Mouse (Mus musculus) kidney, embryonic 16.5 days (tissue): ENCODE measurements around the gene Ints6. TPM values are rescaled to one million over a fixed set of nuclear protein-coding genes. Genes with fewer than 3 reads are reported as not detected.

Experiments
- ATAC-seq: fragments of 200-750 bp; cut with Nextera tagmentation; 2 replicates; pipeline ENCODE4 v1.8.0; 2017; ENCODE audit warnings: moderate TSS enrichment; ENCODE audit not compliant: low FRiP score, low TSS enrichment
- H3K27ac ChIP-seq: fragments of 300-500 bp; sonication (generic); 2 replicates; pipeline ENCODE4 v1.5.1; 2014; ENCODE audit warnings: low read length
- H3K27me3 ChIP-seq: fragments of 300-500 bp; sonication (generic); 2 replicates; pipeline ENCODE4 v1.6.1; 2014; ENCODE audit warnings: low read length, control low read depth, mixed read lengths; ENCODE audit not compliant: insufficient read depth
- H3K36me3 ChIP-seq: fragments of 300-500 bp; sonication (generic); 2 replicates; pipeline ENCODE4 v1.6.1; 2014; ENCODE audit warnings: low read length, control low read depth, mixed read lengths; ENCODE audit not compliant: insufficient read depth
- H3K4me1 ChIP-seq: fragments of 300-500 bp; sonication (generic); 2 replicates; pipeline ENCODE4 v1.6.1; 2014; ENCODE audit warnings: low read length, control low read depth, mixed read lengths; ENCODE audit not compliant: insufficient read depth
- H3K4me2 ChIP-seq: fragments of 300-500 bp; sonication (generic); replicated peaks from 2 replicates; pipeline ENCODE4 v1.6.1; 2014; ENCODE audit warnings: low read depth, low read length
- H3K4me3 ChIP-seq: fragments of 300-500 bp; sonication (generic); 2 replicates; pipeline ENCODE4 v1.5.1; 2014; ENCODE audit warnings: mild to moderate bottlenecking, low read length
- H3K9ac ChIP-seq: fragments of 300-500 bp; sonication (generic); replicated peaks from 2 replicates; pipeline ENCODE4 v1.6.1; 2014; ENCODE audit warnings: low read length
- H3K9me3 ChIP-seq: fragments of 300-500 bp; sonication (generic); 2 replicates; pipeline ENCODE4 v1.6.1; 2016; ENCODE audit warnings: low read length, control low read depth
- WGBS: fragments of 180-500 bp; shearing (Covaris S2); extraction: QIAGEN DNeasy Blood & Tissue Kit; methylation state at CpG from one replicate; pipeline ENCODE4 v1.1.7; 2014; 5-methylcytosine and 5-hydroxymethylcytosine counted together
- polyA plus RNA-seq: library from polyadenylated mRNA; unstranded; fragments of >200 nt; fragmentation: Nextera tagmentation; extraction: Ambion mirVana; gene quantifications from 2 replicates; pipeline ENCODE4 v1.2.1, GENCODE M21; 2015

The Ints6 gene
- polyA plus RNA-seq, 1 experiment from 2014 or later = 22.9 TPM

DNA sequence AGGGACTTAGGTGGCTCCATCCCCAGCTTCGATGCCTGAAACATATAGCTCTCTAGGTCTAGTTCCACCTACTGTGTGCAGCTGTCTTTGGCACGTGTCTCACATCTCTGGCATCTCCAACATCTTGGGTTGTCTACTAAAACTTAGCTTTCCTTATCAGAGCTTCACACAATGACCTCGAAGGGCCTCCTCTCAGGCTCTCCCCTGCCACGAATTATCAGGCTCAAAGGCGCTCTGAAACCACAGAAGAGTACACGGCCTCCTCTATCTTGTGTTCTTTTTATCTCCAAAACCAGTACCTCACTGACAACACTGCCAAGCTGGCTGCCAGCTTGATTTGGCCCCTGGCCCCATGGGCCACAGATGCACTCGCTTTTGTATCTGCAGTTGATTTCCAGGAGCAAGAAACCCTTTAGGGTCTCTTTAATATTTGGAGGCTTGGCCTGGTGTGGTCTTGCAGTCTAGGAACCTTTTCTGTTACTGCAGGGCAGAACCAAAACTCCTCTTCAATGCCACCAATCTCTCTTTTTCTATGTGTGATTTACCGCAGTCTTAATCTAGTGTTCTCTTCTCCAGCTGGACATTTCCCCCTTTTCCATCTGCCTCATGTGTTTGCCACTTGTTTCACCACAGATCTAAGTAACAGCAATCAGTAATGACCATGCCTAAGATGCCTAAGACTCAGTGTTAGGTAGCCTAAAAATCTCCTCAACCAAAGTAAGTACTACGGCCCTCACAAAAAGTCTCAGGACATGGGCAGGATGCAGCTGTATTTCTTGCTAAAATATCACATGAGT, 19.7 kb upstream of the Ints6 start:
- Histone ChIP-seq H3K27me3 (no peaks in the 10 kb centered on the region), H3K9ac (no peak overlapping the region), H3K4me3 (no peak overlapping the region), H3K4me2 (no peak overlapping the region), H3K27ac (no peak overlapping the region), H3K4me1 (no peaks in the 10 kb centered on the region), H3K36me3 (no peaks in the 10 kb centered on the region), H3K9me3 (no peaks in the 10 kb centered on the region)
- 87% methylated on average over 9 of the region's 9 CpGs for WGBS
- no peak for ATAC-seq

DNA sequence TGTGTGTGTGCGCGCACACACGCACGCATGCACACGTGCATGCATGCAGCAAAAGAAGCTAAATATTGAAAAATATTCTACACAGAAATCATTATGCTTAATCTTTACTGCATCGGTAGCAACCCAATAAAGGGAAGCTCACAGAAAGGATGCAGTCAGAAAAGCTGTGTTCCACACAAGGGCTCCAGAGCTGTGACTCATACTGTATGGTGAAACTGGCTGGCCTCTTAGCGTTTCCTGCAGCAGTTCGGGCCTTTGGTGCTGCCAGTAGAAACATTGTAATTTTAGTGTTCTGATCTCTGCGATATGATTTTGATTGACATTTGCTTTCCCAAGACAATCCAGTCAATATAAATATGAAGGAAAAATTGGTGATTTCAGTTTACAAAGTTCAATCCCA, 17.1 kb upstream of the Ints6 start:
- no peaks in the 10 kb centered on the region for H3K4me1 ChIP-seq
- no peak overlapping the region for H3K4me3 ChIP-seq
- no peak overlapping the region for H3K27ac ChIP-seq
- ATAC-seq = no peak
- H3K9me3 ChIP-seq = no peaks in the 10 kb centered on the region
- H3K4me2 ChIP-seq = no peak overlapping the region
- H3K9ac ChIP-seq = no peak overlapping the region
- H3K36me3 ChIP-seq = no peaks in the 10 kb centered on the region
- no peaks in the 10 kb centered on the region for H3K27me3 ChIP-seq
- 96% methylated on average over 9 of the region's 9 CpGs for WGBS

DNA sequence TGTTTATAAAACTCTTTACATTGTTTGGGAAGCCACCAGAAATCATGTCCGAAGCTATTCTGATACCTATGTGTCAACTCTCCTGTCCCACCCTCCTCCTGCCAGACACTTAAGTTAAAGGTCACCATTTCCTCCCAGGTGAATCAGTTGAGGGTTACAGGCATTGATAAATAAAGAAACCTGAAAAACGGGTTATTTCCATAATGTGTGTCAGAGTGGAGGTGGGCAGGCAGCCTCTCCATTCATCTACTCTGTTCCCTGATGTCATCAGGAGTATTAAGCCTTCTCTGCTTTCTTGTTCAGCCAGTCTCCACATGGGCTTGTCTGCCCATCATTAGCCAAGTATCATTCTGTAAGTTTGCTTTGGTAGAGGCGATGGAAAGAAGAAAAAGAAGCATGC, 14.1 kb upstream of the Ints6 start:
- 76% methylated on average over 3 of the region's 3 CpGs for WGBS
- H3K27ac ChIP-seq = no peak overlapping the region

DNA sequence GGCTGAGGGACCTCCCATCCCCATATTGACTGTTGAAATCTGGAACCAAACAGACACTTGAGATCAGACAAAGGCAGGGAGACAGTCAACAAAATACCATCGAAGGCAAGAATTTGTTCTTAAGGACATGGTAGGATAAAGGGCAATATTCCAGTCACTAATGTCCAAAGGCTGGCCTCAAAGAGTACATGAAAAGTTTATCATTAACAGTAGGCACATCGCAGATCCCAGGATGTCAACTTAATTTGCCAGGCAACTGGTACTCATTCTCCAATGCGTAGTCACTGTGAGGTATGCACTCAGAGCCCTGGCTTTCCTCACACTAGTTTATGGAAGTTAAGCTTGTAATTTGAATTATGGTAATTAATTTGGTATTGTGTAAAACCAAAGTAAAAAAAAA, 13.3 kb upstream of the Ints6 start:
- 82% methylated on average over 3 of the region's 3 CpGs for whole genome bisulfite sequencing

More for the DNA sequence above, 14.1 kb upstream of the Ints6 start:
- Histone ChIP-seq H3K4me2 (no peak overlapping the region), H3K9ac (no peak overlapping the region), H3K27me3 (no peaks in the 10 kb centered on the region), H3K36me3 (no peaks in the 10 kb centered on the region), H3K9me3 (no peaks in the 10 kb centered on the region), H3K4me1 (no peaks in the 10 kb centered on the region), H3K4me3 (no peak overlapping the region)
- ATAC-seq = no peak

DNA sequence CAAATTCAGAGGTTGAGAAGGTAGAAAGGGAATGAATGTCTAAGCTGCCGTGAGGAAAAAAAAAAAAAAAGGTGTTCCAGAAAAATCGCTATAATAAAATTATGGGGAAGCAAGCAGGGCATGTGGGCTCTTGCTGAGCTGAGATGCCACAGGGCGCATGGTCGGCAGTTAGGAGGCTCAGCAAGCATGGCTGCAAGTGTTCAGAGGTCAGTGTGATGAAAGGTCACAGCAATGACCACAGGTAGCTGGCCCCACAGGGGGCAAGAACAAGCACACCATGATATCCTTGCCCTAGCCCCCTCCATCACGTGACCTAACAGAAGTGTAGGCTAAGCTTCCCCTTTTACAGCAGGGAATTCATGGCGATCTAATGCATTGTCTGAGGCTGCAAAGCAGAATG, 12.8 kb upstream of the Ints6 start:
- Histone ChIP-seq H3K27me3 (no peaks in the 10 kb centered on the region), H3K9ac (no peak overlapping the region), H3K4me3 (no peak overlapping the region), H3K27ac (no peak overlapping the region), H3K4me1 (no peaks in the 10 kb centered on the region), H3K4me2 (no peak overlapping the region), H3K9me3 (no peaks in the 10 kb centered on the region), H3K36me3 (no peaks in the 10 kb centered on the region)
- ATAC-seq = no peak
- WGBS = 86% methylated on average over 6 of the region's 6 CpGs

More for the DNA sequence above, 13.3 kb upstream of the Ints6 start:
- no peak for ATAC-seq
- Histone ChIP-seq H3K27me3 (no peaks in the 10 kb centered on the region), H3K36me3 (no peaks in the 10 kb centered on the region), H3K4me3 (no peak overlapping the region), H3K9ac (no peak overlapping the region), H3K27ac (no peak overlapping the region), H3K9me3 (no peaks in the 10 kb centered on the region), H3K4me1 (no peaks in the 10 kb centered on the region), H3K4me2 (no peak overlapping the region)

DNA sequence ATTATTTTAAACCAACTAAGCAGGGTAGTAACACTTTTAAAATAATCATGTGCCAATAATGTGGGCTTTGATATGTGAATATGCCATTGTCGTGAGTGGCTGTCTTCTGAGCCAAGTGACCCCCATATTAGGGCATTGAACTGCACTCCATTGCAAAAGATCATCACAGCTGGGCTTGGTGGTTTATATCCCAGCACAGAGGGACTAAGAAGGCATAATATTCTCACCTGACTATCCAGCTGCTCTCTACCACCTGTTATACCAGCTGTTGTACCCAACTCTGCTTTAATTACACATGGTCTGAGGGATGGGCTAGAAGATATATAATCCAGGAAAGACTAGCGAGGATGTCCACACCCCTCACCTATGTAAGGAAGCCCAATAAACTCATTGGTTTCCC, 4.4 kb upstream of the Ints6 start:
- Histone ChIP-seq H3K36me3 (no peaks in the 10 kb centered on the region), H3K9me3 (no peaks in the 10 kb centered on the region), H3K4me2 (no peak overlapping the region), H3K27me3 (no peaks in the 10 kb centered on the region), H3K4me1 (peaks cover 9% of the 10 kb centered on the region), H3K27ac (no peak overlapping the region), H3K4me3 (no peak overlapping the region), H3K9ac (no peak overlapping the region)
- 69% methylated on average over 2 of the region's 2 CpGs for WGBS
- no peak for ATAC-seq

DNA sequence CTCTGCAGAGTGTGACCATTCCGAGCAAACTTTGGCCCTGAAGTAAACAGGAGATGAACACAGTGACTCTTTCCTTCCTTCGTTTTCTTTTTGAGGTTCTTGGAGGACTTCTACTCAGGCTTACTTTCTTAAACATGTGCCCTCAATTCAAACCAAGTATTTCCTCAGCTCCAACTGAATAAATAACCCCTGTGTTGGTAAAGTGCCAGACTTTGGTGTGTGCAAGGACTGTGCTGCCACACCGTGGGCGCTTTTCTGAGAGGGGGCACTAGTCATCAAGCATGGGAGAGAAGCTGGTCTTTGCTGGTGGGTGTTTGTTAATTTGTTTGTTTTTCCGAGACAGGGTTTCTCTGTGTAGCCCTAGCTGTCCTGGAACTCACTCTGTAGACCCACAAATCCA, 3.4 kb upstream of the Ints6 start:
- Histone ChIP-seq H3K27me3 (no peaks in the 10 kb centered on the region), H3K4me2 (no peak overlapping the region), H3K36me3 (no peaks in the 10 kb centered on the region), H3K27ac (no peak overlapping the region), H3K4me1 (peaks cover 11% of the 10 kb centered on the region), H3K4me3 (no peak overlapping the region), H3K9ac (no peak overlapping the region), H3K9me3 (no peaks in the 10 kb centered on the region)
- no peak for ATAC-seq
- whole genome bisulfite sequencing = 77% methylated on average over 5 of the region's 5 CpGs

DNA sequence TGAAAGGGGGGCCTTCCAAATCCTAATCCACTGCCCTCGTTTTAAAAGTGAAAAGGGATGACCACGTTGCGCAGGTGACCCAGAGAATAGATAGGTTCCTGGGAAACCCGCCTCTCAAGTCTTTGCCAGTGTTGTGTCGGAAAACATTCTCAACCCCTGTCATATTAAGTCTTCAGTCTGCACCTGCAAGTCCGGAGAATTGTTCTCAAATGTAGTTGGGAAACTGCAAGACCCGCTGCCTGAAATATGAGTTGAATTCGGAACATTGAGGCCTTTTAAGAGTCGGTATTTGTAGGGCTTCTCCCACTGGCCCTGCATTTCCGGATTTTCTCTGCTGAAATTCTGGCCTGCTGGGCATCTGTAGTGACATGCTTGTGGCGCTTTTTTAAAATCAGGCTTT, 974 bp upstream of the Ints6 start:
- H3K9me3 ChIP-seq = no peaks in the 10 kb centered on the region
- ATAC-seq = no peak
- 4% methylated on average over 11 of the region's 11 CpGs for WGBS

DNA sequence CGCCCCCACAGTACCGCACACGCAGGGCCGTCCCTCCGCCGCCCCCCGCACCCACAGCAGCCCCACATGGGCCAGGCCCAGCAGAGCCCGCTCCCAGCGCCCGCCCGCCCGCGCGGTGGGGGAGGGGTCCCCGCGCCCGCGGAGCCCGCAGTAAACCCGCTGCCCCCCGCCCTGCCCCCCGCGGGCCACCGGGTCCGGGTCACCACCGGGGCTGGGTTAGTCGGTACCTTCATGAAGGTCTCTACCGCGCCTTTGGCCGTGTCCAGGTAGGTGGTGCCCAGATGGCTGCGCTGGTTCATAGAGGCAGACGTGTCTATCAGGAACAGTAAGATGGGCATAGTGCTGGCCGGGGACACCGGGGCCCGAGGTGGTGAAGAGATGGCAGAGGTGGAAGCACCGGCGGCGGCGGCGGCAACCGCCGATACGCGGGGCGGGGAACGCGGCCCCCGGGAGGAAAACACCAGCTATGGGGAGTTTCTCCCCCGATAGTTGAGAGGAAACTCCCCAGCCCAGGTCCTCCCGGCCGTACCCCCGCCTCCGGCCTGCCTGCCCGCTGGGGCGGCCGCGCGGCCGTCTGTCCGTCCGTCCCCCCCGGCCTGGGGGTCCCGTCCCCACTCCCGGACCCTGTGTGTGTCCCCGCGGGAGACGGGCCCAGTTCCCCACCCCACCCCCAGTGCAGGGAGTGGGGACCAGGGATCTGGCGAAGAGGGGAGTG, 491 bp downstream of the Ints6 start:
- Histone ChIP-seq H3K27ac (peak overlapping the region; percentile 98), H3K4me1 (peaks cover 15% of the 10 kb centered on the region), H3K9me3 (no peaks in the 10 kb centered on the region), H3K4me2 (peak overlapping the region; percentile 69), H3K36me3 (peaks cover 14% of the 10 kb centered on the region; the same call in 1 of the 2 replicates), H3K9ac (peak overlapping the region; percentile 97), H3K27me3 (no peaks in the 10 kb centered on the region), H3K4me3 (peak overlapping the region; percentile 84)
- ATAC-seq = peak; percentile 47
- under 1% methylated on average over 50 of the region's 68 CpGs for WGBS

More for the DNA sequence above, 974 bp upstream of the Ints6 start:
- Histone ChIP-seq H3K9ac (peak overlapping the region; percentile 86), H3K4me3 (peak overlapping the region; percentile 67), H3K27ac (peak overlapping the region; percentile 97), H3K36me3 (peaks cover 11% of the 10 kb centered on the region; the same call in 1 of the 2 replicates), H3K4me1 (peaks cover 15% of the 10 kb centered on the region), H3K27me3 (no peaks in the 10 kb centered on the region), H3K4me2 (peak overlapping the region; percentile 80)
